Mouse (Mus musculus): ENCODE results near the gene Epb41l1. TPM values are rescaled to one million over a fixed set of nuclear protein-coding genes. Genes with fewer than 3 reads are reported as not detected.

The Epb41l1 gene
- total RNA-seq, 2 experiments from 2014 or later = 310 to 347 TPM

DNA sequence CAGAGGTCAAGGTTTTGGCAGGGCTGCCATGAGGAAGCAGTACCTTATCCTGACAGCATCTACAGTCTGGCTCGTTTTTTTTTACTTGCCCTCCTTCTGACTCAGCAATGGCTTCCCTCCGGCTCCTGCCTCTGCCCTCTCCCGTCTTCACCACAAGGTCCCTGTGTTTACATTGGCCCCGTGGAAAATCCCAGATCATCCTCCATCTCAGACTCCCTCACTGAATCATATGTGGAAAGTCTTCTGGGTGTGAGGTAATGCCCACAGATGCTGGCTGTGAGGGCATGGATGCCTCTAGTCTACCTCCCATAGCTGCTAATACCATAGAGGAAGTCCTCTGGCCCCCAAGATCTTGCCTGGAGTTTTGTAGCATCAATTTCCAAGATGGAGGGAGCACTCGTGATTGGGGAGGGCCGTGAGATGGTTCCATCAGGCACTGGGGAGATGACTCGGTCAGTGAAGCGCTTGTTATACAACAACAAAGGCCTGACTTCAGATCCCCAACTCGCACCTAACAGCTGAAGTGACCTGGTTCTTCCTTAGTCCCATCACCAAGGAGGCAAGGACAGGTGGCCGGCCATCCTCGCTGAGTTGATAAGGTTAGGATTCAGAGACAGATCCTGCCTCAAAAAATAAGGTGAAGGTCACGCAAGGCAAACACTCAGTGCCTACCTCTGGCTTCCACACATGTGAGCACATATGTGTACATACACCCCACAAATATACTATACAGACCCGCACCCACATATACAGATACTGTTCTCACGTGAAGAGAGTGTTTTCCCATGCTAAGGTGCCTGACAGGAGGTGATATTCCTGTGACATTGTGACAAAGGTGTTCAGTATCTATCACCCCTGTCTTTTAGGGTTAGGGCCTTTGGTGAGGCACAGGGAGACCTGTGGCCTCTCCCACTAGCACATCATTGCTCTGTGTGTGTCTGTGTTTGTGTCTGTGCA is 36.0 kb downstream of the Epb41l1 start:
- no peak for DNase-seq (ENCODE audit: extremely low spot score in 1 of 2, low spot score in 1 of 2)

GRCm38 (mm10) chr2:156457343-156457717 is 36.6 kb downstream of the Epb41l1 start:
- no peak for DNase-seq (ENCODE audit: extremely low spot score in 1 of 2, low spot score in 1 of 2)

- DNase-seq (ENCODE audit: extremely low spot score in 1 of 2, low spot score in 1 of 2) = peak in 1 of 2 experiments; percentile 70
Observed at GRCm38 (mm10) chr2:156460470-156460869, 39.8 kb downstream of the Epb41l1 start.

GRCm38 (mm10) chr2:156462154-156463029 is 41.7 kb downstream of the Epb41l1 start:
- no peak for DNase-seq (ENCODE audit: extremely low spot score in 1 of 2, low spot score in 1 of 2)

- no peak for DNase-seq (ENCODE audit: extremely low spot score in 1 of 2, low spot score in 1 of 2)
Observed at GRCm38 (mm10) chr2:156464416-156464815, 43.7 kb downstream of the Epb41l1 start.

GRCm38 (mm10) chr2:156467538-156467937 is 46.8 kb downstream of the Epb41l1 start:
- no peak for DNase-seq (ENCODE audit: extremely low spot score in 1 of 2, low spot score in 1 of 2)

- no peak for DNase-seq (ENCODE audit: extremely low spot score in 1 of 2, low spot score in 1 of 2)
Observed at GRCm38 (mm10) chr2:156468890-156469289, 48.2 kb downstream of the Epb41l1 start.

DNA sequence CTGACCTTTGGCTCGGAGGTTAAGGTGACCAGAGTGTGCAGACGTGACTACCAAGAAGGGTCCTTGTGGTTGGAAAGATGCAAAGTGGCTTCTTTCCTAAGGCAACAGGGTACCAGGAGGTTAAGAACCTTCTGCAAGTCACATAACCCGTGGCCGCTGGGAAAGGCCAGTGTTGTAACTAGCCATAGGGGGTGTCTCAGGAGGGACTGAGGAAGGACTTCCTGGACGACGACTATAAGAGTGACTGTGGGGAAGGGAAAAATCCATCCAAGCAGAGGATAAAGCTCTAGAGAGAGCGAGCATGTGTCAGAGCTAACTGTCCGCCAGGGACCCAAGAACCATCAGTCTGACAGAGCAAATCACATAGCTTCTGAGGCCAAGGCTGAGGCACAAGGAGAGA is 48.8 kb downstream of the Epb41l1 start:
- DNase-seq (ENCODE audit: extremely low spot score in 1 of 2, low spot score in 1 of 2) = no peak

DNA sequence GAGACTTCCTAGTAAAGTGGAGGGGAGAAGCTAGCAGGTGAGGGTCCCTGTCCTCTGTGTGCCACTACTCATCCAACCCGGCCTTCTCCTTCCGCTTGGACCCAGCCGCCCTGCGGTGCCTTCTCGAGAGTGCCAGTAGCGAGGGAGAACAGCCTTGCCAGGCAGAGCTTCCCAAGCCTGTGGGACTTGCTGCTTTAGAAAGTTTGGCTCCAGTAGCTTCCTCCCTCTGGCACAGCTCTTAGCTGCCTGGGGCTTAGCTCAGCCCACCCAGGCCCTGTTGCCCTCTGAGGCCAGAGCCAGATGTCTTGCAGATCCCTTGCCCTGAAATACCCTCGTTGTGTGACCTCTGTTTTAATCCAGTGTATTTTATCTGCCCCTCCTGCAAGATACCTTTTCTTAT is 50.2 kb downstream of the Epb41l1 start:
- no peak for DNase-seq (ENCODE audit: extremely low spot score in 1 of 2, low spot score in 1 of 2)

GRCm38 (mm10) chr2:156472336-156472735 is 51.6 kb downstream of the Epb41l1 start:
- no peak for DNase-seq (ENCODE audit: extremely low spot score in 1 of 2, low spot score in 1 of 2)

DNA sequence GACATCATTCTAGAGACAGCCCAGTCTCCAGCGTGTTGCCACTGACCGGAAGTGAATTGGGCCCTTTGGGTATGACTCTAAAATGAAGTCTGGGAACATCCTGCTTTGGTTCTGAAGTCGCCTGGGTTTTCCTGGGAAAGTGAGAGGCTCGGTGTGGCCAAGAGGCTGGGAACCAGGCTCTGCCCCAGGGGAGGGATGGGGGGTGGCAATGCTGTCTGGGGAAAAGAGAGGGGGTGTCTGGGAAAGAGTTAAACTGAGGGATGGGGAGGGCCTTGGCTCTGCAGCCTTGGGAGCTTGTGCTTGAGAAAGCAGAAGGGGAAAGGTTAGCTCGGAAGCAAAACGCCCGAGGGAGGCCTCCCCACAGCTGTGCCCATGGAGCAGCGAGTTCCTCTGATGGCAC is 53.0 kb downstream of the Epb41l1 start:
- DNase-seq (ENCODE audit: extremely low spot score in 1 of 2, low spot score in 1 of 2) = no peak

DNA sequence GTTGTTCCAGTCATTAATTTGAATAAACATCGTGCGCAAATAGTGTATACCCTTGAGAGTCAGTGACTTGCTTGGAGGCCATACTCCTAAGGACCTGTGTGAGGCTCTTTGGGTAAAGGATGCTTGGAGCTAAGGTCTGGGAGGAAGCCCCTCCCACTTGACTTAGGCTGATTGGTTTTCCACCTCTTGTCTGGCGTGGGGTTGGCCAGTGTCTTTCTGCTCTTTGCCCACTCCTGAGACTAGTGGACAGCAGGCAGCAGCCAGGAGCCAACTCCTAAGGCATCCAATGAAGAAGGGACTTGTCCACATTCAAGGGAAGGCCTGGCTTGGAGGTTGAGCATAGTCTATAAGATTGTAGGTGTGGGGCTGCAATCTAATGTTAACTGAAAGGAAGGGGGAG is 53.4 kb downstream of the Epb41l1 start:
- no peak for DNase-seq (ENCODE audit: extremely low spot score in 1 of 2, low spot score in 1 of 2)

DNA sequence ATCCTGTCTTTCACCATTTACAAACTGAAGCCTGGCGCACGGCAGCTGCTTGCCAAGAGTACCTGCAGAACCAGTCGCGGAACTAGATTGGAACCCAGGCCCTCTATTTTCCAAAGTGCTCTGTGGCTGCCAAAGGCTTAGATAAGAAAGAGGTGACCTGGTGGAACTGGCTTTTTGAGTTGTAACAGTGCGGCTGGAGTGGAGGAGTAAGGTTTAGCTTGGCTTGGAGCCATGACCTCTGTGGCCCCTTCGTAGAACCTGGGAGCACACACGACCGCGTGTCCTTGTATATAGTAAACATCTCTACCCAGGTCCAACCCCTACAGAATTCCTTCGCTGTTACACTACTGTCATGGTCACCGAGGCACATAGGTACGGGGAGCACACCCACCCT is 54.2 kb downstream of the Epb41l1 start:
- no peak for DNase-seq (ENCODE audit: extremely low spot score in 1 of 2, low spot score in 1 of 2)

DNA sequence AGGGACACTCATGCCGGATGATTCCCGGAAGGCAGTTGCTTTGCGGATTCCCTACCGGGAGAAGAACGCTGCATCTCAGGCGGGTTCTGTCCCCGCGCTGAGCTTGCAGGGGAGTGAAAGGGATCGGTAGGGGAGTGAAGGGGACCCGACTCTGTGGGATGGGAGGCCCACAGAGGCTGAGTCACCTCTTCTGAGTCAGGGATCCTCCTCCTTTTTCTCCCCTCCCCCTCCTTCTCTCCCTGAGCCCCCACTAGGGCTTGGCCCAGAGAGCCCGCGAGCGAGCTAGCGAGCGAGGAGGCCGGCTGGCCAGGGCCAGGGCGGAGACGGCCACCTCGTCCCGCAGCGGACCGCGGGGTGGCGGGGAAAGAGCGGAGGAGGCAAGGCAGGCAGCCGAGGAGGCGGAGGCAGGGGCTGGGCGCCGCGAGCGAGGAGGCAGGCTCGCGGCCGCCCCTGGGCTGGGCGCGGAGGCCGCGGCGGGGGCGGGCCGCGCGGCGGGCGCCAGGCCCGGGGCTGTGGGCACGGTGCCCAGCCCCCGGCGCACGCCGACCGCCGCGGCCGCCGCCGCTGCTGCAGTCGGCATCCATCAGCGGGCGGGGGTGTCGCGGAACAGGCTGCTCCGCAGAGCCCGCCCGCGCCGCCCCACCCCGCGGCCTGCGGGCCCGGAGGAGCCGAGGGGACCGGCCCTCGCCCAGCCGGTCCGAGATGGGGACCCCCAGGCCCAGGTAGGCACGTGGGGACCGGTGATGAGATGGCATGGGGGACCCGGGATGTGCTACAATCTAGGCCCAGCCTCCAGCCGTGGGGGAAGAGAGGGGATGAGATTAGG is 54.8 kb downstream of the Epb41l1 start:
- DNase-seq (ENCODE audit: extremely low spot score in 1 of 2, low spot score in 1 of 2) = peak; percentile 45 to 65

GRCm38 (mm10) chr2:156476111-156476747 is 55.5 kb downstream of the Epb41l1 start:
- DNase-seq (ENCODE audit: extremely low spot score in 1 of 2, low spot score in 1 of 2) = no peak

DNA sequence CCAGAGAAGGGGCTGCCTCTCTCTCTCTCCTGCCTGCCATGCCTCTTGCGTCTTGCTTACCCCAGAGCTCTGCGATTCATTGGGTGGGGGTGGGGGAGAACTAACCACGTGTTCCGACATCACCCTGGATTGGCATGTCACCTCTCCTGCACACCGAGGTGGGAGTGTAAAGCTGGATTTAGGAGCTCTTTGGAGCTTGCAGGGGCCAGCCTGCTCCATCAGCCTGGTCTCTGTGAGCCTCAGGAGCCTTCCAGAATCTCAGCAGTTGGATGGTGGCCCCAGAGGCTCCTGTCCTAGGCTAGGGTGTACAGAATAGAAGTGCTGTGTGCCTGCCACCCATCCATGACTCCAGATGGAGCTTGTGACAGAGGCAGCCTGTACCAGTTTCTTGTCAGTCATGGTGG is 56.0 kb downstream of the Epb41l1 start:
- DNase-seq (ENCODE audit: extremely low spot score in 1 of 2, low spot score in 1 of 2) = no peak

- DNase-seq (ENCODE audit: extremely low spot score in 1 of 2, low spot score in 1 of 2) = no peak
Observed at GRCm38 (mm10) chr2:156478046-156478690, 57.5 kb downstream of the Epb41l1 start.

DNA sequence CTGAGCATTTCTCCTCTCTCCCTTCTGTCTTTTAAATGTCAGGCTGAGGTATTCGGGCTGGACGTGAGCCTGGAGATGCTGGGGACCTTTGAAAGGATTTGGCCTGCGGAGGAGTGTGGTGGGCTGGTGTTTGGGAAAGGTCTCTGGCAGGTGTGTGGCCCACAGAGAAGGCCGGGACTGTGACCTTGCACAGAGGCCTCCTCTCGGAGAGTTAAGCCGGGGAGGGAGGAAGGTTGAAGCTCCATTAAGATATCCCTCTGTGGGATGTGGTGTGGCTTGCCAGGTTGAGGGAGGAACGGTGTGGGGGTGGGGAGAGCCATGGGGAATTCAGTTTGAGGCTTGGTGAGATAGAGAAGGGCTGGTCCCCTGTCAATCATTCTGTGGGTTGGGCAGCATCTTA is 59.1 kb downstream of the Epb41l1 start:
- DNase-seq (ENCODE audit: extremely low spot score in 1 of 2, low spot score in 1 of 2) = no peak

DNA sequence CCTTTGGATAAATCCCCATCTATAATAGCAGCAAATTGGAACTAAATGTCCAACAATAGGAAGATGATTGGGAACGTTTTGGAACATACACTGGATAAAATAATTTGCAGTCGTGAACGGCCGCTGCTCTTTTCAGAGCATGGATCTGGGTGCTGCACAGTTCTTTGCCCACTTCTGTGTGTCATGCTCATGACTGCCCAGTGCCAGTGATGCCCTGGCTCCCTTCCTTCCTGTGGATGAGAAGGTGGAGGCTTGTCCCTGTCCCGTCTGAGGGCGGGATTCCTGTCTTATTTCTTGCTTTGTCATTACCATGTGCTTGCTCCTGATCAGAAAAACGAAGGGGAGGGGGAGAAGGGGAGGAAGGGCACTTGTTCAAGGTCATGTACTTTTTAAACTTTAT is 59.6 kb downstream of the Epb41l1 start:
- no peak for DNase-seq (ENCODE audit: extremely low spot score in 1 of 2, low spot score in 1 of 2)

Data from layer of hippocampus, postnatal 25 days (tissue).